Mouse (Mus musculus) heart, adult 2 months (tissue): ENCODE measurements around the gene Smim27.

Experiments used
- CTCF ChIP-seq: fragments of 200-600 bp; IDR thresholded peaks from 2 replicates; pipeline ENCODE4 v1.8.1; 2022; ENCODE audit warnings: antibody characterized with exemption, mild to moderate bottlenecking, moderate library complexity
- EP300 ChIP-seq: fragments of 200-500 bp; IDR thresholded peaks from 2 replicates; pipeline ENCODE4 v1.6.1; 2011; ENCODE audit warnings: low read depth, low read length, control low read depth; ENCODE audit not compliant: insufficient read depth
- POLR2A ChIP-seq: fragments of 200-500 bp; IDR thresholded peaks from 2 replicates; pipeline ENCODE4 v1.6.1; 2011; ENCODE audit warnings: mild to moderate bottlenecking, low read depth, low read length, control low read depth; ENCODE audit not compliant: insufficient read depth

DNA sequence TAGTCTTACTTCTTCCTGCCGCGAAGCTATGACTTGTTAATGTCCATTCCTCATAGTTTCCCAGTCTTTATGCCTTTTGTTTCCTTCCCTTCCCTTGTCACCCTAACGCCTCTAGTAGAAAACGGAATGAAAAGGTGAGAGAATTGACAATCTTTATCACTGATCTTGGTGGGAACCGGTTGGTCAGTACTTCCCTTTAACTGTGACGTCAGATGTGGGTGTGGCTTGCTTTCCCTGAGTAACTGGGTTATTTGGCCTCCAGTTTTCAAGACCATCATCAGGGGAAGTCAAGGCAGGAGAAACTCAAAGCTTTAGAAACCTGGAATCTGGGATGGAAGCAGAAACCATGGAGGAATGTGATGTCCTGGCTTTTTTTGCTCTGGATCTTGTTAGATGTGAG is 27.5 kb upstream of the Smim27 start:
- no peak for TF ChIP-seq POLR2A
- TF ChIP-seq CTCF = no peak
- no peak for TF ChIP-seq EP300
